Mouse (Mus musculus) C2C12 (cell line): ENCODE data around the gene Asb18.

Experiments used
- CTCF ChIP-seq: IDR thresholded peaks from one replicate; pipeline ENCODE4 v1.5.1; 2011; ENCODE audit not compliant: control insufficient read depth, insufficient read depth, insufficient read length
- USF1 ChIP-seq: IDR thresholded peaks from one replicate; pipeline ENCODE4 v1.6.1; 2011; ENCODE audit warnings: low read depth, mild to moderate bottlenecking, control low read depth, moderate library complexity

- TF ChIP-seq CTCF (no peak), USF1 (no peak)
These were observed 38.1 kb downstream of the Asb18 start for GRCm38 (mm10) chr1:89976411-89976810.
